Mouse (Mus musculus): ENCODE measurements around the gene Smim4.

DNA sequence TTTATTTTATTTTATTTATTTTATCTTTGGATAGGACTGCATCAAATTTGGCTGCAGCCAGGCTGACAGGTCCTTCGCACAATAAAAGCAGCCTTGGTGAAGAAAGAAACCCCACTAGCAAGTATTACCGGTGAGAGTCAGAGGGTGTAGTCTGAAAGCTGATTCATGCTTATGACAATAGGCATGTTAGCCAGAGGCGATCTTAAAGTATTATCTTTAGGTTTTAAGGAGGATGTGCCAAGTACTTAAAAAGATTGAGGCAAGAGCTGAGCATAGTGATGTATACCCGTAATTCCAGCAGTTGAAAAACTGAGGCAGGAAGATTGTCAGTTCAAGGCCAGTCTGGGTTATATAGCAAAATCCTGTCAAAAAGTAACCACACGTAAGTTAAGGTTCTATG is 83.5 kb downstream of the Smim4 start:
- TF ChIP-seq POLR2A (IDR thresholded peaks at IDR 0.05; ENCODE audit: insufficient read depth, low read length): no peak
- no peak for TF ChIP-seq CTCF (IDR thresholded peaks at IDR 0.05; ENCODE audit: low read depth, low read length)
